Mouse (Mus musculus) layer of hippocampus, adult 2 months (tissue): ENCODE results near the gene Trak1. TPM values are rescaled to one million over a fixed set of nuclear protein-coding genes. Genes with fewer than 3 reads are reported as not detected.

Experiments
- DNase-seq, 2 experiments: peaks; one replicate each; pipeline ENCODE4 v3.0.0; 2022; ENCODE audit warnings: low spot score in 2 of 2
- H3K27ac ChIP-seq: fragments of 200-600 bp; 2 replicates; pipeline ENCODE4 v1.8.1; 2022
- H3K4me3 ChIP-seq: fragments of 200-600 bp; 2 replicates; pipeline ENCODE4 v1.8.1; 2022; ENCODE audit warnings: mild to moderate bottlenecking
- CTCF ChIP-seq: fragments of 200-600 bp; conservative IDR thresholded peaks from 2 replicates; pipeline ENCODE4 v1.8.1; 2022; ENCODE audit warnings: antibody characterized with exemption, mild to moderate bottlenecking, moderate library complexity
- total RNA-seq, 2 experiments: library from RNA; stranded (reverse); gene quantifications; 2 replicates each; pipeline ENCODE4 v1.2.3; 2021

The Trak1 gene
- total RNA-seq, 2 experiments from 2014 or later = 255 to 260 TPM

GRCm38 (mm10) chr9:121279216-121279615 lies 18.1 kb upstream of the Trak1 start:
- DNase-seq = no peak
- TF ChIP-seq CTCF = no peak
- H3K4me3 ChIP-seq = no peak overlapping the region
- no peak overlapping the region for H3K27ac ChIP-seq

GRCm38 (mm10) chr9:121281891-121282290 lies 15.4 kb upstream of the Trak1 start:
- no peak for TF ChIP-seq CTCF
- no peak overlapping the region for H3K27ac ChIP-seq
- no peak for DNase-seq
- H3K4me3 ChIP-seq = no peak overlapping the region

GRCm38 (mm10) chr9:121283620-121284185 lies 13.6 kb upstream of the Trak1 start:
- peak; percentile 86 for TF ChIP-seq CTCF
- DNase-seq = peak in 1 of 2 experiments; percentile 23
- Histone ChIP-seq H3K4me3 (no peak overlapping the region), H3K27ac (no peak overlapping the region)

- Histone ChIP-seq H3K27ac (no peak overlapping the region), H3K4me3 (no peak overlapping the region)
- DNase-seq = peak in 1 of 2 experiments; percentile 41
- peak; percentile 75 for TF ChIP-seq CTCF
Measured at GRCm38 (mm10) chr9:121284422-121284821, 12.9 kb upstream of the Trak1 start.

GRCm38 (mm10) chr9:121285341-121286324 lies 11.7 kb upstream of the Trak1 start:
- no peak for TF ChIP-seq CTCF
- H3K4me3 ChIP-seq = peak overlapping the region; percentile 54
- DNase-seq = peak; percentile 31 to 36
- H3K27ac ChIP-seq = peak overlapping the region; percentile 55

GRCm38 (mm10) chr9:121286325-121286901 lies 10.9 kb upstream of the Trak1 start:
- DNase-seq = peak in 1 of 2 experiments; percentile 5
- H3K4me3 ChIP-seq = peak overlapping the region; percentile 54
- TF ChIP-seq CTCF = no peak
- H3K27ac ChIP-seq = peak overlapping the region; percentile 55

- no peak for DNase-seq
- no peak overlapping the region for H3K4me3 ChIP-seq
- TF ChIP-seq CTCF = no peak
- no peak overlapping the region for H3K27ac ChIP-seq
Measured at GRCm38 (mm10) chr9:121291275-121291674, 6.0 kb upstream of the Trak1 start.

GRCm38 (mm10) chr9:121293187-121293586 lies 4.1 kb upstream of the Trak1 start:
- H3K27ac ChIP-seq = no peak overlapping the region
- TF ChIP-seq CTCF = no peak
- no peak overlapping the region for H3K4me3 ChIP-seq
- peak in 1 of 2 experiments; percentile 7 for DNase-seq

GRCm38 (mm10) chr9:121295221-121295620 lies 2.1 kb upstream of the Trak1 start:
- H3K27ac ChIP-seq = no peak overlapping the region
- H3K4me3 ChIP-seq = no peak overlapping the region
- DNase-seq = no peak
- no peak for TF ChIP-seq CTCF

GRCm38 (mm10) chr9:121298065-121298398 lies 730 bp downstream of the Trak1 start:
- H3K27ac ChIP-seq = peak overlapping the region; percentile 88
- TF ChIP-seq CTCF = no peak
- no peak for DNase-seq
- H3K4me3 ChIP-seq = peak overlapping the region; percentile 87

GRCm38 (mm10) chr9:121298411-121299091 lies 1.2 kb downstream of the Trak1 start:
- H3K4me3 ChIP-seq = peak overlapping the region; percentile 87
- TF ChIP-seq CTCF = no peak
- H3K27ac ChIP-seq = peak overlapping the region; percentile 88
- no peak for DNase-seq

- Histone ChIP-seq H3K27ac (peak overlapping the region; percentile 36; the same call in 1 of the 2 replicates), H3K4me3 (peak overlapping the region; percentile 87)
- no peak for TF ChIP-seq CTCF
- no peak for DNase-seq
Measured at GRCm38 (mm10) chr9:121299223-121299755, 2.0 kb downstream of the Trak1 start.
